Mouse (Mus musculus): ENCODE measurements around the gene Rhox4c. TPM values are rescaled to one million over a fixed set of nuclear protein-coding genes. Genes with fewer than 3 reads are reported as not detected.
"Not testable (repeated sequence)": the region's sequence is repeated elsewhere in the genome, so short reads cannot be mapped to it uniquely, and the experiment has no call there.

Rhox4c gene
- not detected in 2 replicates for polyA plus RNA-seq (2012; ENCODE audit: insufficient read depth, insufficient read length, missing spikeins)

DNA sequence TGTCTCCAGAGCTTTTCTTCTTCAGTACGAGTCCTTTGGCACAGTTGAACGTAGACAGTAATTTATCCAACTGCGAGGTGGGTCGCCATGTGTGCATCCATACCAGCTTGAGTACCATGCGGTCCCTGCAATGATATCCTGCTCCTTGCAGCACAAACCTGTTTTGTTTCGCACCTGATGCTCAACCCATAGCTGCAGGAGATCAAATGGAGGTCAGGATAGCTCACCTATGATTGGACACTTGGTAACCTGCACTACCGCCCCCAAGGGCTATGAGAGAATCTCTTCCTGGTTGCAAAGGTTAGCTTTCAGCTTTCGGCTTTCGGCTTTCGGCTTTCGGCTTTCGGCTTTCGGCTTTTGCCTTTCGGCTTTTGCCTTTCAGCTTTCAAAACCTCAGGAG, at the start of gene Rhox4c:
Gene Rhox4c (plus strand): TSS at position 301 of the 400 bp plus-strand sequence.
- not testable (repeated sequence) for H3K4me3 ChIP-seq (ENCODE audit: insufficient read depth, low read length)

DNA sequence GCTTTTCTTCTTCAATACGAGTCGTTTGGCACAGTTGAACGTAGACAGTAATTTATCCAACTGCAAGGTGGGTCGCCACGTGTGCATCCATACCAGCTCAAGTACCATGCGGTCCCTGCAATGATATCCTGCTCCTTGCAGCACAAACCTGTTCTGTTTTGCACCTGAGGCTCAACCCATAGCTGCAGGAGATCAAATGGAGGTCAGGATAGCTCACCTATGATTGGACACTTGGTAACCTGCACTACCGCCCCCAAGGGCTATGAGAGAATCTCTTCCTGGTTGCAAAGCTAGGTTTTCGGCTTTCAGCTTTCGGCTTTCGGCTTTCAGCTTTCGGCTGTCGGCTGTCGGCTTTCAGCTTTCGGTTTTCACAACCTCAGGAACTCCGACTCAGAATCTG, 47.9 kb upstream of the Rhox4c start, which contains the start of gene Rhox4b:
Gene Rhox4b (plus strand): TSS at position 301 of the 400 bp plus-strand sequence.
- H3K4me1 ChIP-seq (ENCODE audit: control insufficient read depth, insufficient read depth, low read length); H3K27ac ChIP-seq (ENCODE audit: insufficient read depth, low read depth, low read length); H3K4me3 ChIP-seq (ENCODE audit: insufficient read depth, low read length): not testable (repeated sequence)

More for the DNA sequence above, at the start of gene Rhox4c:
- H3K27ac ChIP-seq (ENCODE audit: insufficient read depth, low read depth, low read length); H3K4me1 ChIP-seq (ENCODE audit: control insufficient read depth, insufficient read depth, low read length): not testable (repeated sequence)

GRCm38 (mm10) chrX:37453380-37453779, 26.8 kb upstream of the Rhox4c start, which contains the start of gene Rhox2c:
Gene Rhox2c, plus strand, starts transcription at chrX:37453680.
- H3K4me1 ChIP-seq (ENCODE audit: control insufficient read depth, insufficient read depth, low read length); H3K27ac ChIP-seq (ENCODE audit: insufficient read depth, low read depth, low read length); H3K4me3 ChIP-seq (ENCODE audit: insufficient read depth, low read length): not testable (repeated sequence)

DNA sequence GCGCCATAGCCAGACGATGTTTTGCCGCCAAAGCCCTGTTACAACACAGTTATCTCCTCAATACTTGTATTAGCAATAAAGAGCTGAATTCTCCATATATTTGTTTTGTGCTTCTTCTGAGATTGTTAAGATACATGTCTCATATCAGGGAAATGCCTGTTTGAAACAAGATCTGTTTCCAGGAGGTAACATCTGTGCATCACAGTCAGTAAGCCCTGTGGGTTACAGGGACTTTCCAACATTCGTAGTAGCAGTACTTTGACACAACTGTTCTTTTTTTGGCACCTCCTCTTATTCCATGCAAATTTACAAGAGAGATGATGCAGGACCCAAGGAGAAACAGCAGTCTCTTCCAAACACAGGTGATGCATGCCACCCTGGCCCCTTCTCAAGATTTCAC, 21.9 kb upstream of the Rhox4c start, which contains the start of gene Rhox3c:
Gene Rhox3c (plus strand): TSS at position 301 of the 400 bp plus-strand sequence.
- not testable (repeated sequence) for H3K27ac ChIP-seq (ENCODE audit: insufficient read depth, low read depth, low read length); H3K4me3 ChIP-seq (ENCODE audit: insufficient read depth, low read length); H3K4me1 ChIP-seq (ENCODE audit: control insufficient read depth, insufficient read depth, low read length)

DNA sequence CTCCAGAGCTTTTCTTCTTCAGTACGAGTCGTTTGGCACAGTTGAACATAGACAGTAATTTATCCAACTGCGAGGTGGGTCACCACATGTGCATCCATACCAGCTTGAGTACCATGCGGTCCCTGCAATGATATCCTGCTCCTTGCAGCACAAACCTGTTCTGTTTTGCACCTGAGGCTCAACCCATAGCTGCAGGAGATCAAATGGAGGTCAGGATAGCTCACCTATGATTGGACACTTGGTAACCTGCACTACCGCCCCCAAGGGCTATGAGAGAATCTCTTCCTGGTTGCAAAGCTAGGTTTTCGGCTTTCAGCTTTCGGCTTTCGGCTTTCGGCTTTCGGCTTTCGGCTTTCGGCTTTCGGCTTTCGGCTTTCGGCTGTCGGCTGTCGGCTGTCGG, 33.9 kb downstream of the Rhox4c start, which contains the start of gene Rhox4d:
Gene Rhox4d (plus strand): TSS at position 301 of the 400 bp plus-strand sequence.
- not testable (repeated sequence) for H3K4me3 ChIP-seq (ENCODE audit: insufficient read depth, low read length); H3K4me1 ChIP-seq (ENCODE audit: control insufficient read depth, insufficient read depth, low read length); H3K27ac ChIP-seq (ENCODE audit: insufficient read depth, low read depth, low read length)

DNA sequence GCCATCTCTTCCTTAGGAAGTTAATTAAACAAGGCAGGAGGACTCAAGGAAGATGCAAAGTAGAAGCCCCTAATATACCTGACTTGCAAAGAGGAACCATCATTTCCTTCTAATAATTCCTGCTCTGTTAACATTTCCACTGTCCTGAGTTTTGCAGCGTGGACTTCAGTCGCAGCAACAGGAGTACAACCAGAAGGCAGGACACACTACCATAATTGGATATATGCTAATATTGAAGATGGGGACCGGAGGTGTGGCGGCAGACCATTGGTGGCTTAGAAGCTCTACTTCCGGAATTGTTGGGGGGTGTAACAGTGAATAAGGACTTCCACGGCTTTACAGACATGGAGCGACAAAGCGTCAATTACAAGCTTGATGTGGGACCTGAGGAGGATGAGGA, 50.0 kb downstream of the Rhox4c start, which contains the start of gene Rhox2e:
Gene Rhox2e (plus strand): TSS at position 301 of the 400 bp plus-strand sequence.
- H3K4me1 ChIP-seq (ENCODE audit: control insufficient read depth, insufficient read depth, low read length); H3K27ac ChIP-seq (ENCODE audit: insufficient read depth, low read depth, low read length); H3K4me3 ChIP-seq (ENCODE audit: insufficient read depth, low read length): not testable (repeated sequence)

Other genes with a start within 250 kb of the Rhox4c start
- not detected in 2 replicates for gene Rhox2a, start 235.4 kb upstream of the Rhox4c start, polyA plus RNA-seq (2012; ENCODE audit: insufficient read depth, insufficient read length, missing spikeins)
- gene Rhox3a, start 230.4 kb upstream of the Rhox4c start, polyA plus RNA-seq (2012; ENCODE audit: insufficient read depth, insufficient read length, missing spikeins) = not detected in 2 replicates
- not detected in 2 replicates for gene Rhox4a, start 215.0 kb upstream of the Rhox4c start, polyA plus RNA-seq (2012; ENCODE audit: insufficient read depth, insufficient read length, missing spikeins)
- gene Rhox3a2, start 100.3 kb upstream of the Rhox4c start, polyA plus RNA-seq (2012; ENCODE audit: insufficient read depth, insufficient read length, missing spikeins) = not detected in 2 replicates
- gene Rhox4a2, start 89.5 kb upstream of the Rhox4c start, polyA plus RNA-seq (2012; ENCODE audit: insufficient read depth, insufficient read length, missing spikeins) = not detected in 2 replicates
- not detected in 2 replicates for gene Rhox2b, start 68.3 kb upstream of the Rhox4c start, polyA plus RNA-seq (2012; ENCODE audit: insufficient read depth, insufficient read length, missing spikeins)
- gene Rhox4b, start 47.8 kb upstream of the Rhox4c start, polyA plus RNA-seq (2012; ENCODE audit: insufficient read depth, insufficient read length, missing spikeins) = not detected in 2 replicates
- gene Rhox2c, start 26.7 kb upstream of the Rhox4c start, polyA plus RNA-seq (2012; ENCODE audit: insufficient read depth, insufficient read length, missing spikeins) = not detected in 2 replicates
- gene Rhox3c, start 21.8 kb upstream of the Rhox4c start, polyA plus RNA-seq (2012; ENCODE audit: insufficient read depth, insufficient read length, missing spikeins) = not detected in 2 replicates
- gene Rhox2d, start 13.1 kb downstream of the Rhox4c start, polyA plus RNA-seq (2012; ENCODE audit: insufficient read depth, insufficient read length, missing spikeins) = not detected in 2 replicates
- not detected in 2 replicates for gene Rhox4d, start 34.0 kb downstream of the Rhox4c start, polyA plus RNA-seq (2012; ENCODE audit: insufficient read depth, insufficient read length, missing spikeins)
- gene Rhox2e, start 50.1 kb downstream of the Rhox4c start, polyA plus RNA-seq (2012; ENCODE audit: insufficient read depth, insufficient read length, missing spikeins) = not detected in 2 replicates
- gene Rhox3e, start 61.7 kb downstream of the Rhox4c start, polyA plus RNA-seq (2012; ENCODE audit: insufficient read depth, insufficient read length, missing spikeins) = not detected in 2 replicates
- not detected in 2 replicates for gene Rhox4e, start 77.1 kb downstream of the Rhox4c start, polyA plus RNA-seq (2012; ENCODE audit: insufficient read depth, insufficient read length, missing spikeins)
- gene Rhox2f, start 91.1 kb downstream of the Rhox4c start, polyA plus RNA-seq (2012; ENCODE audit: insufficient read depth, insufficient read length, missing spikeins) = not detected in 2 replicates
- not detected in 2 replicates for gene Rhox3f, start 100.7 kb downstream of the Rhox4c start, polyA plus RNA-seq (2012; ENCODE audit: insufficient read depth, insufficient read length, missing spikeins)
- gene Rhox4f, start 127.4 kb downstream of the Rhox4c start, polyA plus RNA-seq (2012; ENCODE audit: insufficient read depth, insufficient read length, missing spikeins) = not detected in 2 replicates
- not detected in 2 replicates for gene Rhox3g, start 148.3 kb downstream of the Rhox4c start, polyA plus RNA-seq (2012; ENCODE audit: insufficient read depth, insufficient read length, missing spikeins)
- gene Rhox2g, start 163.1 kb downstream of the Rhox4c start, polyA plus RNA-seq (2012; ENCODE audit: insufficient read depth, insufficient read length, missing spikeins) = not detected in 2 replicates
- not detected in 2 replicates for gene Rhox4g, start 171.0 kb downstream of the Rhox4c start, polyA plus RNA-seq (2012; ENCODE audit: insufficient read depth, insufficient read length, missing spikeins)
- gene Rhox3h, start 188.4 kb downstream of the Rhox4c start, polyA plus RNA-seq (2012; ENCODE audit: insufficient read depth, insufficient read length, missing spikeins) = not detected in 2 replicates
- gene Rhox2h, start 192.9 kb downstream of the Rhox4c start, polyA plus RNA-seq (2012; ENCODE audit: insufficient read depth, insufficient read length, missing spikeins) = not detected in 2 replicates